Mouse (Mus musculus): Measurements from ENCODE around the gene Usp7. TPM values are rescaled to one million over a fixed set of nuclear protein-coding genes. Genes with fewer than 3 reads are reported as not detected.
"Not testable (repeated sequence)": the region's sequence is repeated elsewhere in the genome, so short reads cannot be mapped to it uniquely, and the experiment has no call there.

The Usp7 gene
- polyA plus RNA-seq, 1 experiment from 2014 or later = 84.2 TPM

DNA sequence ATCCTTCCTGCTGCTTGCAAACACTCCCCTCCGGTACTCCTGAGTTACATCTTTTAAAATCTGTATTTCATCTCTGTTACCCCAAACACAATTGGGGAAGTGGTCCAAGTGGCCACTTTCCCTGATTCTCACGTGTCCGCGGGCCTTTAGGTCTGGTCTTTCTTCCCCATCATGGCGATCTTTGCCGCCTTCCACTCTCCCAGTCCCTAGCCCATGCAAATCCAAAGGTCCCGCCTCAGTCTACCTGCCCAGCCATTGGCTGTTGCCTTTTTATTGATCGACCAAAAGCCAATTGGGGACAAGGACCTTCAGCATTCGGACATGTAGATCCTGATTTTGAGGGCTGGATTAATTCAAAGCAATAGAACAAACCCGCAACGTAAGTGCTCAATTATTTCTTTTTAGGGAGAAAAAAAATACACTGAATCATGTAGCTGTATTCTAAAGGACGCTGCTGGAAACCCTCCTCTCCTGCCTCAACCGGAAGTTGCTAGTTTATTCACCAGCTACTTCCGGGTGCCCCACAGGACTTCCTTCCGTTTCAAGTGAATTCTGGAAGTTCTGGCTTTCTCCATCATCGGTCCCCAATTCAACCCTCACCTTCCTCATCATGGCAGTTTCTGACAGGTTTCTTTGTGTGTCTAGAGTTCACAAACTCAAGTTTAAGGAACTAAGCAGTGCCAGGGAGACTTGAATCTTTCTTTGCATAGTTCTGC, 8.8 kb downstream of the Usp7 start:
- in situ Hi-C loops (cut with MboI; ENCODE audit: low pct_unique_long_range_greater_than_20kb) = no loop called here
- DNase-seq (ENCODE audit: low read depth, low spot score) = no peak
- no peak for TF ChIP-seq CTCF (IDR thresholded peaks at IDR 0.05)
- no peaks in the 10 kb centered on the region for H3K27me3 ChIP-seq
- ChIA-PET CTCF (no interaction called here), POLR2A (no interaction called here)
- ATAC-seq = no peak

DNA sequence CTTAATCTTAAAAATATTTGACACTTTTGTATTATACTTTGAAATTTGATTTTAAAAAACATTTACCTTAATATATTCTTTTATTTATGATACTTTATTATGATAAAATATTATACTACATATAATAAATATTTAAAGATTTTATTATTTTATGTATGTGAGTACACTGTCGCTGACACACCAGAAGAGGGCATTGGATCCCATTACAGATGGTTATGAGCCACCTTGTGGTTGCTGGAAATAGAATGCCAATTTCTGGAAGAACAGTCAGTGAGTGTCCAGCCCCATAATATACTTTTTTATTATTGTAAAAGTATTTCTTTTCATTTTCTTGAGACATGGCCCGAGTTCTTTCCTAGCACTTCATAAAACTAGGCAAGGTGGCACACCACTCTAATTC, 10.4 kb downstream of the Usp7 start:
- in situ Hi-C loops (cut with MboI; ENCODE audit: low pct_unique_long_range_greater_than_20kb) = no loop called here
- ChIA-PET POLR2A (no interaction called here), CTCF (interaction anchor here (1.3 kb wide), 1 partner anchor 25 kb away, joined by 3 read pairs; no protein-coding TSS in a partner anchor)
- peak; percentile 29 for TF ChIP-seq CTCF (IDR thresholded peaks at IDR 0.05)
- no peaks in the 10 kb centered on the region for H3K27me3 ChIP-seq
- no peak for ATAC-seq
- DNase-seq (ENCODE audit: low read depth, low spot score) = no peak

DNA sequence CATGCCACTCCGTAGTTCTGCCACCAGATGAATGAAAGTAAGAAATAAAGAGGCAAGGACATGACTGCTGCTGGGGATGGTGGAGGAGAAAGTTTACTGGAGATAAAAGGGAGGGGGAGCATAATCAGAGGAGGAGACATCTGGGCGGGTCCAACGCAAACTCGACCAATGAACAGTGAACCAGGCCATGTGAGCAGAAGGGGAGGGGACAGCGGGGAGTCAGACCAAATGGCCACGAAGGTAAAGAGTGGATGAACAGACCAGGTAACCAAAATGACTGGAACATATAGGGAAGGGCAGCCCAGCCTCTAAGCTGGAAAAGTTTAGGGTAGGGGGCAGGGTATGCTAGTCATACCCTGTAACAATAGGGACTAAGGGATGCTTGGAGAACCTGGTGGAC, 10.9 kb downstream of the Usp7 start:
- no peak for ATAC-seq
- in situ Hi-C loops (cut with MboI; ENCODE audit: low pct_unique_long_range_greater_than_20kb) = no loop called here

DNA sequence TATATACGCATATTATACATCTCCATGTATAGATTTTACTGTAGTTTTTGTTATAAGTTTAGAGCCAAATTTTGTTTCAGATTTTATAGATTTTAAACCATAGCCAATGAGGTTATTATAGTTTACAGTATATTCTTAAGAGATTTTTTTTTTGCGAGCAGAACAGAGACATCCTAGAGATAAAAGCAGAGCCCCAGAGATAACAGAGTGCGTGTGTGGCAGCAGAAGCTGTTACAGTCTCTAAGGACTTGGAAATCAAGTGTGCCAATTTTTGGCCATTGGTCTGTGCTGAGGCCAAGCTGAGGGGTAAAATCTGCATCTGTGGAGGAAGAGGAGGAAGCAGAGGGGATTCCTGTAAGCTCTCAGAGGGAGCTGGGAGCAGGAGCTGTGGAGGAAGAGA, 11.9 kb downstream of the Usp7 start:
- H3K27me3 ChIP-seq = no peaks in the 10 kb centered on the region
- ChIA-PET CTCF (interaction anchor here (1.3 to 3.1 kb wide), 3 partner anchors 8 to 27 kb away, joined by 3 to 19 read pairs (median 6); no protein-coding TSS in a partner anchor), POLR2A (no interaction called here)
- in situ Hi-C loops (cut with MboI; ENCODE audit: low pct_unique_long_range_greater_than_20kb) = no loop called here
- DNase-seq (ENCODE audit: low read depth, low spot score) (no peak), ATAC-seq (no peak)
- TF ChIP-seq CTCF (IDR thresholded peaks at IDR 0.05) = no peak

More for the DNA sequence above, 10.9 kb downstream of the Usp7 start:
- DNase-seq (ENCODE audit: low read depth, low spot score) = no peak
- no peaks in the 10 kb centered on the region for H3K27me3 ChIP-seq
- ChIA-PET POLR2A (no interaction called here), CTCF (interaction anchor here (1.3 kb wide), 1 partner anchor 26 kb away, joined by 3 read pairs; no protein-coding TSS in a partner anchor)
- TF ChIP-seq CTCF (IDR thresholded peaks at IDR 0.05) = no peak

DNA sequence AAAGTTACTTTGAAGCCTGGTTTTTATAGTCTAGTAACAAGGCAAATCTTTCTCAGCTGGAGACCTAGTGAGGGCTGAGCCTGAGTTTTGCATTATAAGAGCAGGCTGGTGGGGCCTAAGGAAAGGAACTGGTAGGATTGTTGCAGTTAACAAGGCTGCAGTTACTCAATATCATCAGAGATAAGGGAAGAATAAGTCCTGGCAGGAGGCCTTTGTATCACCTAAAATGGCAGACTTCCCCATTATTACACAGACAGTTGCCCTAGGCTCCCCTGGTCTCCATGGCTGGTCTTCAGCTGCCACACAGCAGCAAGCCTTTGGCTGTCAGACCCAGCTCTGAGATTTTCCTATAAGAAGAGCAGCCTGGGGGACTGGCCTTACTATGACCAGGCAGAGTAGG, 13.4 kb downstream of the Usp7 start:
- in situ Hi-C loops (cut with MboI; ENCODE audit: low pct_unique_long_range_greater_than_20kb) = no loop called here
- POLR2A ChIA-PET = no interaction called here

DNA sequence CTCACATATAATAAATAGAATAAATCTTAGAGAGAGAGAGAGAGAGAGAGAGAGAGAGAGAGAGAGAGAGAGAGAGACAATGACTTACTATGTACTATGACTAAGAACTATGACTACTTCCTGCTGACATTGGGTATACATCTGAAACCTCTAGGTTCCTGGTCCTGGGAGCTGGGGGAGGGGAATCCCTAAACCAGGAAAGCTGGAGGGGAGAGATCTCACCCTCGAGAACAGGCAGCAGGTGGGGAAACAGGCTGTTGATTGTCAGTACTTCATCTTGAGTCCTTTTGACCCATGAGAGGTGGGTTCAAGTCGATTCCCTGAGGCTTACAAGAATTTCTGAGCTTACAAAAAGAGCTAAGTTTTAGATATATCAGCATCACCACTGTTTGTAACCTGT, 14.9 kb downstream of the Usp7 start:
- in situ Hi-C loops (cut with MboI; ENCODE audit: low pct_unique_long_range_greater_than_20kb) = no loop called here
- CTCF ChIA-PET = interaction anchor here (1.3 to 3.1 kb wide), 2 partner anchors 9 to 11 kb away, joined by 3 to 19 read pairs; no protein-coding TSS in a partner anchor

More for the DNA sequence above, 13.4 kb downstream of the Usp7 start:
- no peak for DNase-seq (ENCODE audit: low read depth, low spot score)
- no peak for ATAC-seq
- no peak for TF ChIP-seq CTCF (IDR thresholded peaks at IDR 0.05)
- CTCF ChIA-PET = interaction anchor here (1.6 to 3.1 kb wide), 2 partner anchors 9 to 10 kb away, joined by 6 to 19 read pairs; no protein-coding TSS in a partner anchor
- no peaks in the 10 kb centered on the region for H3K27me3 ChIP-seq

DNA sequence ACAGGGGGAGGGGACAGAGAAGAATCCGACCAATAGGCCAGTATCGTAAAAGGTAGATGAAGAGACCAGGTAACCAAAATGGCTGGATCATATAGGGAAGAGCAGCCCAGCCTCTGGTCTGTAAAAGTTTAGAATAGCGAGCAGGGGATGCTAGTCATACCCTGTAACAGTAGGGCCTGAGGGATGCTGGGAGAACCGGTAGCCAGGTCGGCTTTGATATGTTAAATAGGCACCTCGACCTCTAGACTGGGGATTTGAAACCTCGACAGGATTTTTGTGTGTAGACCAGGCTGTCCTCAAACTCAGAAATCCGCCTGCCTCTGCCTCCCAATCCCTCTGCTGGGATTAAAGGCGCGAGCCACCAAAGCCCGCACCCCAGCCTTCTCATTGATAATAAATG, 15.5 kb downstream of the Usp7 start:
- ChIA-PET CTCF (interaction anchor here (1.3 kb wide), 1 partner anchor 11 kb away, joined by 3 read pairs; no protein-coding TSS in a partner anchor), POLR2A (no interaction called here)
- no peaks in the 10 kb centered on the region for H3K27me3 ChIP-seq
- ATAC-seq = no peak
- TF ChIP-seq CTCF (IDR thresholded peaks at IDR 0.05) = no peak
- DNase-seq (ENCODE audit: low read depth, low spot score) = no peak
- in situ Hi-C loops (cut with MboI; ENCODE audit: low pct_unique_long_range_greater_than_20kb) = no loop called here

More for the DNA sequence above, 14.9 kb downstream of the Usp7 start:
- ATAC-seq = no peak
- no peak for TF ChIP-seq CTCF (IDR thresholded peaks at IDR 0.05)
- no peak for DNase-seq (ENCODE audit: low read depth, low spot score)
- POLR2A ChIA-PET = no interaction called here
- H3K27me3 ChIP-seq = no peaks in the 10 kb centered on the region

DNA sequence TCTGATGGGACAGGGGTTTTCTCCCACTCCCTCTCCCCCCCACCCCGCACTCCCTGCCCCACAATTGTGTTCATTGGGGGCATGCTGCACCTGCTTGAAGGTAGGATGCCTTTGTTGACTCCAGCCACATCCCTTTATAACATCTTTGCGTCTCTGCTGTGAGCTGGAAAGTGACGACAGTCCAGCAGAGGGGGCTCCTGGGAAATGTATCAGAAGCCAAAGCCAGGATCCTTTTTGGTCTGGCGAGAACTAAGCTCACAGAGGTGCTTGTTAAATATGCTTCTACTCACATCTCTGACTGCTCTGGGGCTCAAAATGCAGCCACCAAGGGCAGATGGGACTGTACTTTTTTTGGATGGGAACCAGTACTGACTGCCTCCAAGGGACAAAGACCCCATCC, 21.0 kb downstream of the Usp7 start:
- DNase-seq (ENCODE audit: low read depth, low spot score) (no peak), ATAC-seq (no peak)
- peak; percentile 32 for TF ChIP-seq CTCF (IDR thresholded peaks at IDR 0.05)
- ChIA-PET POLR2A (no interaction called here), CTCF (interaction anchor here (0.8 kb wide), 1 partner anchor 12 kb away, joined by 3 read pairs; no protein-coding TSS in a partner anchor)
- in situ Hi-C loops (cut with MboI; ENCODE audit: low pct_unique_long_range_greater_than_20kb) = no loop called here
- H3K27me3 ChIP-seq = no peaks in the 10 kb centered on the region

DNA sequence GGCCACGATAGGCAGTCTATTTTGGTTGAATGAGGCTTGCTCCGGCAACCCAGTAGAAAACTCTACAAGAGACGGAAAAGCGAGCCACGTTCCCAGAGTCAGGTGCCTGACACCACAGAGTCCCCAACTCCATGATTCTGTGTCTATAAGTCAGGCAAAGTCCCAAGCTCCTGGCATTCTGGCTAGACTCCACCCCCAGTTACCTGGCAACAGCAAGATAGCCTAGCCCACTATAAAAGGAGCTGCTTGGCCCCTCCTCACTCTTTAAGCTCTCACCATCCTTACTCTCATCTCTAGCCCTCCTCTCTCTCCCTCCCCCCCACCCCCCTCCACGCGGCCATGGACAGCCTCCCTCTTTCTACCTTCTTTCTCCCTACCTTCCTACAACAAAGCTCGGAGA, 21.8 kb downstream of the Usp7 start:
- DNase-seq (ENCODE audit: low read depth, low spot score); in situ Hi-C loops (cut with MboI; ENCODE audit: low pct_unique_long_range_greater_than_20kb); H3K27me3 ChIP-seq; ATAC-seq; POLR2A ChIA-PET: not testable (repeated sequence)
- CTCF ChIA-PET = interaction anchor here (0.8 to 3.5 kb wide), 2 partner anchors 11 to 21 kb away, joined by 3 to 17 read pairs; no protein-coding TSS in a partner anchor

DNA sequence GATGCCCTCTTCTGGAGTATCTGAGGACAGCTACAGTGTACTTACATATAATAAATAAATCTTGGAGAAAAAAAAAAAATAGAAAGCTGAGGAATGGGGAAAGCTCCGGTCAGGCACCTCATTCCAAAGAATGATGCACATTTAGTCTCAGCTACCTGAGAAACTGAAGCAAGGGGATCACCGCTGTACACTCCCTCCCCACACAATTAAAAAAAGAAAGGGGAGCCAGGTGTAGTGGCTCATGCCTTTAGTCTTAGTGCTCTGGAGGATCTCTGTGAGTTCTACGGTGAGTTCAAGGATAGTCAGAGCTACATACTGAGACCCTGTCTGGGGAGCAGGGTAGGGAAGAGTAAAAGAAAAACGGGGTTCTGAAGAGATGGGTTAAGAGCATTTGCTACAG, 22.6 kb downstream of the Usp7 start:
- TF ChIP-seq CTCF (IDR thresholded peaks at IDR 0.05) = peak; percentile 10
- ATAC-seq (no peak), DNase-seq (ENCODE audit: low read depth, low spot score) (no peak)
- CTCF ChIA-PET = interaction anchor here (0.6 to 3.5 kb wide), 13 partner anchors 9 to 358 kb away, joined by 3 to 29 read pairs (median 3); no protein-coding TSS in a partner anchor
- in situ Hi-C loops (cut with MboI; ENCODE audit: low pct_unique_long_range_greater_than_20kb) = loop anchor here (5.0 to 10.0 kb wide), 3 partner anchors 82 to 355 kb away; no protein-coding TSS in a partner anchor
- H3K27me3 ChIP-seq = no peaks in the 10 kb centered on the region
- POLR2A ChIA-PET = interaction anchor here (0.5 kb wide), 1 partner anchor 180 kb away, joined by 5 read pairs; no protein-coding TSS in a partner anchor

DNA sequence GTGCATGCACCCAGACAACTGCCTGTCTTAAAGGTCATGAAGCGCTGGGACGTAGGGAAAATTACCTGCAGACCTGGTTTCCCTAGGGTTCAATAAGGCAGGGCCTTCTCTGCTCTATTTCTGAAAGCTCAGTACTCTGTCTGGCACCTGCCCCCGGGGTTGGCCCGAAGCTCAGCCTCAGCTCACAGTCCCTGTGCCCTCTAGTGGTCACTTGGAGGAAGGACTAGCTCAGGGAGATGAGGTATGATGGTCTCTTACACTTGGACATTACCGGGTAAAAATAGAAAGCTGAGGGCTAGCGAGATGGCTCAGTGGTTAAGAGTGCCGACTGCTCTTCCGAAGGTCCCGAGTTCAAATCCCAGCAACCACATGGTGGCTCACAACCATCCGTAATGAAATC, 23.0 kb downstream of the Usp7 start:
- in situ Hi-C loops (cut with MboI; ENCODE audit: low pct_unique_long_range_greater_than_20kb) = loop anchor here (5.0 to 10.0 kb wide), 3 partner anchors 82 to 354 kb away; no protein-coding TSS in a partner anchor
- POLR2A ChIA-PET = interaction anchor here (0.5 kb wide), 1 partner anchor 180 kb away, joined by 5 read pairs; no protein-coding TSS in a partner anchor
- CTCF ChIA-PET = interaction anchor here (0.6 to 3.5 kb wide), 16 partner anchors 9 to 357 kb away, joined by 3 to 29 read pairs (median 3); no protein-coding TSS in a partner anchor
- no peaks in the 10 kb centered on the region for H3K27me3 ChIP-seq
- TF ChIP-seq CTCF (IDR thresholded peaks at IDR 0.05) = peak; percentile 94
- ATAC-seq = peak; percentile 93
- DNase-seq (ENCODE audit: low read depth, low spot score) = peak; percentile 7

Data from Patski (cell line).